Mouse (Mus musculus) ES-Bruce4 (cell line): ENCODE measurements around the gene Edrf1.

ENCODE experiments used
- CTCF ChIP-seq: IDR thresholded peaks from one replicate; pipeline ENCODE4 v1.8.1; 2011; ENCODE audit warnings: low read depth, low read length
- POLR2A ChIP-seq: IDR thresholded peaks from one replicate; pipeline ENCODE4 v1.8.1; 2011; ENCODE audit warnings: low read length; ENCODE audit not compliant: insufficient read depth

GRCm38 (mm10) chr7:133703906-133704305 lies 66.6 kb downstream of the Edrf1 start:
- no peak for TF ChIP-seq POLR2A
- no peak for TF ChIP-seq CTCF
